Mouse (Mus musculus): Measurements from ENCODE around the gene Cpt1b. TPM values are rescaled to one million over a fixed set of nuclear protein-coding genes. Genes with fewer than 3 reads are reported as not detected.

Cpt1b gene
- total RNA-seq, 2 experiments from 2014 or later = 257 to 362 TPM

GRCm38 (mm10) chr15:89430341-89430740, 4.7 kb upstream of the Cpt1b start:
- no peak for DNase-seq
- H3K27ac ChIP-seq = peak overlapping the region; percentile 99
- TF ChIP-seq CTCF (IDR thresholded peaks at IDR 0.05) = peak; percentile 10; the same call in 1 of the 2 replicates
- peak overlapping the region; percentile 71 for H3K4me3 ChIP-seq
- intact Hi-C loops (cut with DNase I) = no loop called here

- peak; percentile 96 for DNase-seq
- intact Hi-C loops (cut with DNase I) = loop anchor here (2.0 kb wide), 1 partner anchor 73 kb away; no protein-coding TSS in a partner anchor
- H3K27ac ChIP-seq = peak within 1 kb of the TSS; percentile 99
- TF ChIP-seq CTCF (IDR thresholded peaks at IDR 0.05) = no peak
- H3K4me3 ChIP-seq = peak within 1 kb of the TSS; percentile 71
Observed at GRCm38 (mm10) chr15:89429352-89430221, 3.9 kb upstream of the Cpt1b start, which contains the start of the genes C730034F03Rik, Gm44502 and Chkb. Gene C730034F03Rik (plus strand): TSS chr15:89429589. Gene Gm44502 (minus strand): TSS chr15:89429696. Gene Chkb (minus strand): TSS chr15:89429908.

GRCm38 (mm10) chr15:89428821-89429351, 3.2 kb upstream of the Cpt1b start:
- DNase-seq = no peak
- no peak for TF ChIP-seq CTCF (IDR thresholded peaks at IDR 0.05)
- Histone ChIP-seq H3K4me3 (peak overlapping the region; percentile 71), H3K27ac (peak overlapping the region; percentile 99)
- intact Hi-C loops (cut with DNase I) = loop anchor here (2.0 kb wide), 1 partner anchor 72 kb away; no protein-coding TSS in a partner anchor

GRCm38 (mm10) chr15:89428136-89428790, 2.6 kb upstream of the Cpt1b start:
- TF ChIP-seq CTCF (IDR thresholded peaks at IDR 0.05) = no peak
- DNase-seq = no peak
- intact Hi-C loops (cut with DNase I) = loop anchor here (2.0 kb wide), 1 partner anchor 71 kb away; no protein-coding TSS in a partner anchor
- Histone ChIP-seq H3K4me3 (peak overlapping the region; percentile 71), H3K27ac (peak overlapping the region; percentile 99)

GRCm38 (mm10) chr15:89426716-89427115, 1.1 kb upstream of the Cpt1b start:
- Histone ChIP-seq H3K27ac (peak overlapping the region; percentile 99), H3K4me3 (peak overlapping the region; percentile 78; the same call in 1 of the 2 replicates)
- intact Hi-C loops (cut with DNase I) = no loop called here
- TF ChIP-seq CTCF (IDR thresholded peaks at IDR 0.05) = no peak
- DNase-seq = peak; percentile 68

- no peak for TF ChIP-seq CTCF (IDR thresholded peaks at IDR 0.05)
- Histone ChIP-seq H3K4me3 (peak overlapping the region; percentile 78), H3K27ac (peak overlapping the region; percentile 99)
- DNase-seq = no peak
- intact Hi-C loops (cut with DNase I) = no loop called here
Observed at GRCm38 (mm10) chr15:89424621-89425020, 1.0 kb downstream of the Cpt1b start.

- intact Hi-C loops (cut with DNase I) = no loop called here
- Histone ChIP-seq H3K4me3 (no peak overlapping the region), H3K27ac (no peak overlapping the region)
- no peak for DNase-seq
- no peak for TF ChIP-seq CTCF (IDR thresholded peaks at IDR 0.05)
Observed at GRCm38 (mm10) chr15:89421938-89422337, 3.7 kb downstream of the Cpt1b start.

- DNase-seq = peak; percentile 64
- intact Hi-C loops (cut with DNase I) = no loop called here
- TF ChIP-seq CTCF (IDR thresholded peaks at IDR 0.05) = no peak
- peak overlapping the region; percentile 32 for H3K4me3 ChIP-seq
- peak overlapping the region; percentile 86 for H3K27ac ChIP-seq
Observed at GRCm38 (mm10) chr15:89415282-89415681, 10.4 kb downstream of the Cpt1b start.

GRCm38 (mm10) chr15:89410118-89410517, 15.5 kb downstream of the Cpt1b start, which contains the start of gene Syce3:
Gene Syce3 (minus strand): TSS chr15:89410503.
- no peak for DNase-seq
- no peak for TF ChIP-seq CTCF (IDR thresholded peaks at IDR 0.05)
- Histone ChIP-seq H3K27ac (no peak within 1 kb of the TSS), H3K4me3 (no peak within 1 kb of the TSS)
- intact Hi-C loops (cut with DNase I) = no loop called here

GRCm38 (mm10) chr15:89406691-89407090, 19.0 kb downstream of the Cpt1b start:
- no peak for TF ChIP-seq CTCF (IDR thresholded peaks at IDR 0.05)
- intact Hi-C loops (cut with DNase I) = no loop called here
- Histone ChIP-seq H3K27ac (no peak overlapping the region), H3K4me3 (no peak overlapping the region)
- no peak for DNase-seq

GRCm38 (mm10) chr15:89404831-89405623, 20.6 kb downstream of the Cpt1b start:
- Histone ChIP-seq H3K4me3 (no peak overlapping the region), H3K27ac (no peak overlapping the region)
- intact Hi-C loops (cut with DNase I) = no loop called here
- DNase-seq = no peak
- TF ChIP-seq CTCF (IDR thresholded peaks at IDR 0.05) = no peak

GRCm38 (mm10) chr15:89402471-89402870, 23.2 kb downstream of the Cpt1b start:
- Histone ChIP-seq H3K4me3 (no peak overlapping the region), H3K27ac (no peak overlapping the region)
- no peak for DNase-seq
- intact Hi-C loops (cut with DNase I) = no loop called here
- TF ChIP-seq CTCF (IDR thresholded peaks at IDR 0.05) = no peak

Measured in gastrocnemius, adult 2 months (tissue).